In genomic region chr17:11705761-11706160, GRCm38 (mm10) we compare ENCODE assay signal across 14 mouse cellular contexts.
A peak's percentile ranks its signal among the peaks of the same experiment; 100 is the strongest.
DNase-seq lines count a peak whose midpoint lies in the region.
"Had no signal": no experiment of that assay in that cellular context is flagged by ENCODE, and none has a peak within 500 bp of the region (broad histone marks: within the 10 kb centered on the region; RNA-seq: fewer than 3 reads in every experiment).

No protein-coding gene starts in this region.

- DNase-seq in frontal cortex, adult 2 months (ENCODE audit: extremely low spot score in 1 of 2, low spot score in 1 of 2): peak; percentile 23 to 66
- no peak for DNase-seq in frontal cortex, postnatal 25 days (ENCODE audit: low spot score in 2 of 2)
- DNase-seq in right cerebral cortex, adult 18-20 months: peak; percentile 20
- no peak for DNase-seq in right cerebral cortex, postnatal 25 days
- peak; percentile 52 to 53 for DNase-seq in left cerebral cortex, postnatal 14 days (ENCODE audit: low spot score in 2 of 2)
- peak; percentile 71 for DNase-seq in telencephalon, adult 2 months (ENCODE audit: low read depth, low spot score)
- no peak for DNase-seq in urinary bladder, postnatal 10 days (ENCODE audit: low spot score)
- DNase-seq: adrenal gland, postnatal 14 days; cerebellum, adult 2 months; cerebellum, postnatal 10 days; gastrocnemius, postnatal 10 days; heart, adult 18-20 months; heart, postnatal 10 days; heart, postnatal 4 days had no signal

- intact Hi-C loops in left cerebral cortex, postnatal 14 days (cut with DNase I): no loop called here

Comparison
In these comparisons a context has a peak if more than half of its experiments do, and no peak if none do; other contexts are left out.
1. DNase-seq: peak in frontal cortex, adult 2 months (2 of 2), right cerebral cortex, adult 18-20 months (single experiment), left cerebral cortex, postnatal 14 days (2 of 2) and telencephalon, adult 2 months (single experiment); none in frontal cortex, postnatal 25 days (0 of 2), right cerebral cortex, postnatal 25 days (single experiment) and urinary bladder, postnatal 10 days (single experiment).